Mouse (Mus musculus) right cerebral cortex, adult 2 months (tissue): ENCODE data around the gene Ribc2.

ENCODE experiments used
- DNase-seq, 2 experiments: peaks; one replicate each; pipeline ENCODE4 v3.0.0; 2021 to 2022; ENCODE audit warnings: low spot score in 2 of 2

Ribc2 gene

GRCm38 (mm10) chr15:85179528-85180180 is 47.8 kb downstream of the Ribc2 start:
- DNase-seq: no peak

GRCm38 (mm10) chr15:85180368-85180767 is 48.5 kb downstream of the Ribc2 start:
- no peak for DNase-seq

- no peak for DNase-seq
Measured at GRCm38 (mm10) chr15:85182063-85182462, 50.2 kb downstream of the Ribc2 start.

- no peak for DNase-seq
Measured at GRCm38 (mm10) chr15:85186916-85187315, 55.0 kb downstream of the Ribc2 start.

- DNase-seq: no peak
Measured at GRCm38 (mm10) chr15:85188167-85188778, 56.4 kb downstream of the Ribc2 start.
